Mouse (Mus musculus) embryonic fibroblast, embryonic 13.5 days (primary cell): ENCODE data around the gene Kif1c.

Experiments used
- CTCF ChIP-seq: IDR thresholded peaks from 2 replicates; pipeline ENCODE4 v1.5.1; 2011; ENCODE audit warnings: mild to moderate bottlenecking, control low read depth, low read length, moderate library complexity, borderline replicate concordance; ENCODE audit not compliant: insufficient read depth
- POLR2A ChIP-seq: IDR thresholded peaks from 2 replicates; pipeline ENCODE4 v1.6.1; 2011; ENCODE audit warnings: low read depth, mild to moderate bottlenecking, control low read depth, low read length, moderate library complexity

DNA sequence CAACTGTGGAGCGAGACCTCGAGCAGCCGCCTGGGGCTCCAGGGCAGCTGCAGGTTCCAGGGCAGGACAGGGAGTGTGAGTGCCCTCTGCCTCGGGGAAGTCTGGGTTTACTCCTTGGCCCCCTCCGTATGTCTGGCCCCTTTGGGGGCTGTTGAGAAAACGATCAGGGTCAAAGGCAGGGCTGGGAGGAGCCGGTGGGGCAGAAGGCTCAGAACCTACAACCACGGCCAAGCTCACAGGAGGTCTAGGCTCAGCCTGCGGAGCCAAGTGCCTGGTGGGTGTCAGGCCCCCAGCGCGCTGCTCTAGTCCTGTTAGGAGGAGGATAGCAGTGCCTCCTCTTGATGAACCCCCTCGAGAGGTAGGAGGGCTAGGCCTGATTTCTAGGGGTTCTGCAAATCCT is 19.2 kb upstream of the Kif1c start:
- no peak for TF ChIP-seq CTCF
- no peak for TF ChIP-seq POLR2A
